Mouse (Mus musculus): ENCODE results near the gene Vps41. TPM values are rescaled to one million over a fixed set of nuclear protein-coding genes. Genes with fewer than 3 reads are reported as not detected.

Vps41 gene
- 10 to 100 TPM; 67.6 to 94.8 TPM for polyA plus RNA-seq (2017; shearing (Covaris generic))

- peak; percentile 100 for ATAC-seq
Observed at GRCm38 (mm10) chr13:18717185-18717584, at the start of gene Vps41. Vps41 (plus strand) TSS chr13:18717286.

GRCm38 (mm10) chr13:18698518-18699065 lies 18.5 kb upstream of the Vps41 start:
- no peak for ATAC-seq

GRCm38 (mm10) chr13:18711685-18712084 lies 5.4 kb upstream of the Vps41 start:
- ATAC-seq, result no peak

- ATAC-seq, result no peak
Observed at GRCm38 (mm10) chr13:18716707-18717106, 379 bp upstream of the Vps41 start.

GRCm38 (mm10) chr13:18718461-18718860 lies 1.4 kb downstream of the Vps41 start:
- no peak for ATAC-seq

- ATAC-seq, result no peak
Observed at GRCm38 (mm10) chr13:18730666-18731065, 13.6 kb downstream of the Vps41 start.

- no peak for ATAC-seq
Observed at GRCm38 (mm10) chr13:18736590-18736989, 19.5 kb downstream of the Vps41 start.

GRCm38 (mm10) chr13:18743575-18744265 lies 26.6 kb downstream of the Vps41 start:
- no peak for ATAC-seq

DNA sequence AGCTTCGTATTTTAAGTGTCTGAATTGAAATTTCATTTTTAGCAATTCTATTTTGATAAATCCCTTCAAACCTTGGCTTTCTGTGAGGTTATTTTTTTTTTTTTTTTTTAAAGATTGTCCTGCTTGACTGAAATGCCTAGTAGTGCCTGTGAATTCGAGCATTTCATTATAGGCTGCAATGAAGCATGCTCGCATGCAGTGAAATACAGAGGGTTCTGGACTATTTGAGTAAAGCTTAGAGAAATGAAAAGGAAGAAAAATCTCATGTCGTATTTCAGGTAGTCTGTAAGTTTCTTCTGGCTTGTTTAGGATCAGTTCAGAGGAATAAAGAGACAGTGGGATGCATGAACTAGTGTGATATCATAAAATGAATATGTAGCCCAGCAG lies 27.2 kb downstream of the Vps41 start:
- no peak for ATAC-seq

GRCm38 (mm10) chr13:18757958-18758357 lies 40.9 kb downstream of the Vps41 start:
- ATAC-seq, result no peak

DNA sequence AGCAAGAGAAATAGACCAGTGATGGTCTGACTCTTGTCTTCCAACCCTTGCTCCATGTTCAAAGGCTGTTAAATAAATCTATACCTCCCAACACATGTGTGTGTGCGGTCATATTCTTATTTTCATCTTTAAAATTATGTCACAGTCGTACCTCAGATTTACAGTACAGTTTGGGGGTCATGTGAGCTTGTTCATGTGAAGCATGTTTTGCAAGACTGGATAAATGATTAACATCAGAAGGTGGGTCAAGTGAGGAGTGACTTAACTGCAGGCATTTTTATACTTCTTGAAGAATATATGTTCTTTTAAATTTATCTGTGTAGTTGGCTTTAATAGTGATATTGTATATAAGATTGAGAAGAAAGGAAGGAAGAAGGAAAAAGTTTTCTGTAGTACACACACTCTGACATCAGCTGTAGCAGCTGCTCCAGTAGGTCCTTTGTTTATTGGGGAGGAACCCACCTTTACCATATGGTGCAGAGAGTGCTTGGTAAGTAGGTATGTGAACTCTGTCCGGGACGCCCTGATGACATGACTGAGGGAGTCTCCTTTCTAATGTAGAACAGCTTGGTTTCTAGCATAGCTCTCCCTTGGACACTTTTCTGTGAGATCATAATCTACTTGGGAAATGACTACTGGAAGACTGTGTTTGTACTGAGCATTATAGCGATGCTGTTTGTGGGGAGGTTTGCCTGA lies 42.4 kb downstream of the Vps41 start:
- ATAC-seq, result no peak

DNA sequence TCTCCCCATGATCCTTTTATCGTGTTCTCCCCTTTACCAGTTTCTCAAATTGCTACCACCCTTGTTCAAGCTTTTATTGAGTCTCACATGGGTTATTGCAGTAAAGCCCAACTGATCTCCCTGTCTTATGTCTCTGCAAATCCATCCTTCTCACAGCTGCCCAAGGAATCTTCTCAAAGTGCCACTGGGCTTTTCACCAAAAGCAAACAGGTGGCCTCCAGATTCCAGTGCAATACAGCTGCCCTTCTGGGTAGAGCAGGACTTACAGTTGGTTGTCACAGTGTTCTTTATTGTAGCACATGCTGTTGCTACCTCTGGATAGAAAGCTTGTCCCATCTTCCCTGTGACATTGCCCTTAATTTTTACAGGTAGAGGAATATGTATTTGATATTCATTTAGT lies 44.4 kb downstream of the Vps41 start:
- no peak for ATAC-seq

DNA sequence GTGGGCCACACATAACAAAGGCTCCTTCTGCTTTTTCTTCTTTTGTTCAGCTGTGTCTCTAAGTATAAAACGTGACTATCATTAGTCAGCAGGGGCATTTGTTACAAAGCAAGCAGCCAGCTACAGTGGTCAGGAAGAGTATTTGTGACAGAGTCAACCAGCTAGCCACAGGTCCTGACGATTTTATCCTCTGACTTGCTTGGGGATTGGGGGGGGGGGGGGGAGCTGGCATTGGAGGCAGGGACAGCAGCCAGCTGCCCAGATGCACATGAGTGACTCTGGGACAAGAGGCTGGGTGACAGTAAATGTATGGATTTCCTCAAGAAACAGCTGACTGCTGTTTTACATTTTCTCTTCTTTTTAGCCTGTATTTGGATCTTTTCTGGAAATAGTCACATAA lies 50.8 kb downstream of the Vps41 start:
- ATAC-seq, result no peak

DNA sequence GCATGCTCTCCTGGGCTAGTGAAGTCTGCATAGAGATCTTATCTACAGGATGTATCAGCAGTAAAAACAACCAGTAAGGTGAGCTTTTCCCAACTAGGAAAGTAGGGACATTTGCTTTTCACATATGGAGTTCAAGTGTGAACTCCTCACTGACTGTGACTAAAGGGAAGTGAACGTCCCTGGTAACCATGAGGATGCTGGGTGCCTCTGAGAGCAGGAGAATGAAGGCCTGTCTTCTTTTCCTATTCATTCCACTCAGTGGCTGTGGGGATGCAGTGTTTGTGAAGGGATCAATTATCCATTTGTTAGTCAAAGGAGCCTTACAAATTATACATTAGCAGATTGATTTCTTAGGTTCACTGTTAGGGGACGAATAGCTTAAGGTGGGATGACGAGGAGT lies 51.4 kb downstream of the Vps41 start:
- no peak for ATAC-seq

DNA sequence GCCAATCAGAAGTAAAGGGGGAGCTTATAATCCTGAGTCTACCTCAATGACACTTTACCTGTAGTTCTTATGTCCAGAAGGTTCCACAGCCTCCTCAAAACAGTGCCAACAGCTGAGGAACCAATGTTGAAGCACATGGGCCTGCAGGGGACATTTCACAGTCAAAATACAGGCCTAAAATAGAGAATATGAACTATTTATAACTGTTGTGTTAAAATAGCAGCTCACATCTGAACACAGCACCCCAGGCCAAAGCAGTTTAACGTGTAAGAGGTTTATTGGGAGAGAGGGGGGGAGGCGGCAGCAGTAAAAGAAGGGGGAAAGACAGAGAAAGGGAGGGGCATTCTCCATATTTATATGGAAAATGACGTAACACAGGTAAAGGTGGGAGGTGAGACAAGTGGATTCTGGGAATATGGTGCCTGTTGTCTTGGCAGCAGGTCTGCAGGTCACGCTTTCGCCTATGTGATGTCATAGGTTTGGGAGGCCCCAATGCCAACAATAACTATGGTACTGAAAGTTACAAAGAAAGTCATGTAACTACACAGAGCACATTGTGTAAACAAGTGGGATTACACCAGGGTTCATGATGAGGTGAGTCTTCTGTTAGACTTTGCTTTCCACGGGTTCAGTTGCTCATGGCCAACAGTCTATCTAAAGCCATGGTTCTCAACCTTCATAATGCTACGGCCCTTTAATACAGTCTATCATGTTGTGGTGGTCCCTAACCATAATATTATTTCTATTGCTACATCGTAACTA lies 56.5 kb downstream of the Vps41 start:
- no peak for ATAC-seq

DNA sequence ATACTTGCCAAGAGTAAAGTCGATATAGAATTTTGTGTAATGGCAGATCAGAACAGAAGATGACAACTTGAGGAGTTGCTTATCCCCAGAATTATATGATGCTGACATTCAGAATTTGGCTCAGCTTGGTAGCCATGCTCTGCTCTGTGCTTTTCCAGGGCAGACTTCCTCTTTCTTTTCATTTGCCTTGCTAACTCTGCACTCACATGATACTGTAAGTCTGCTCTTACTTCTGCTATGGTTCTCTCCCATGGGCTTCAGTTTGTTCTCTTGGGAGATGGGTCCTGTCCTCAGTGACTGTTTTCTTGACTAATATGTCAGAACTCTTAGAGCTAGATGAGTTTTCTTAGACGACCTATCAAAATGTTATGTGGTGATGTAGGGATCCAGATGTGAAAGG lies 64.2 kb downstream of the Vps41 start:
- ATAC-seq, result no peak

- ATAC-seq, result no peak
Observed at GRCm38 (mm10) chr13:18785702-18786101, 68.6 kb downstream of the Vps41 start.

- ATAC-seq, result no peak
Observed at GRCm38 (mm10) chr13:18788040-18788439, 71.0 kb downstream of the Vps41 start.

- ATAC-seq, result no peak
Observed at GRCm38 (mm10) chr13:18788689-18789088, 71.6 kb downstream of the Vps41 start.

- no peak for ATAC-seq
Observed at GRCm38 (mm10) chr13:18789662-18790061, 72.6 kb downstream of the Vps41 start.

GRCm38 (mm10) chr13:18790086-18790485 lies 73.0 kb downstream of the Vps41 start:
- no peak for ATAC-seq

- ATAC-seq, result no peak
Observed at GRCm38 (mm10) chr13:18791314-18791713, 74.2 kb downstream of the Vps41 start.

- ATAC-seq, result peak; percentile 57
Observed at GRCm38 (mm10) chr13:18791724-18792123, 74.6 kb downstream of the Vps41 start.

All from activated CD4-positive, CD25-positive, alpha-beta regulatory T cell, adult 4 months (primary cell).